ENCODE assay signal across 21 mouse cellular contexts in the genomic region with DNA sequence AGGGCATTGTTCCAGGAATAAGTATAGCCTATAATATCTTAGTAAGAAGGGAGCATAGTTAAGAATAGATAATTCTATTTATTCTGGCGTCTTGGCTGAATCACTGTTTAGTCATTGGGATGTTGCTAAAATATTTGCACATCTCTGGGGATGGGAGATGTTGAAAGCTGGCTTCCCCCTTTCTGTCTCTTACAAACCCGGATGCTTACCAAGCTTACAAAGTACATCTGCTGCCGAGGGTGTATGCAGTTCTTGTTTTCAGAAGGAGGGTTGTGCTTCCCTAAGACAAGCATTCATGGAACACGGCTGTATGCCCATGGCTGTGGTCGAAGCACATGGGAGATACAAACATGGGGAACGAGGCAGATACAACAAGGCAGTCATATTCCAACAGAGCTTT.
DNase-seq lines count a peak whose midpoint lies in the region; ATAC-seq and TF ChIP-seq lines count a peak whose summit lies in the region.
"Had no signal": no experiment of that assay in that cellular context is flagged by ENCODE, and none has a peak within 500 bp of the region (broad histone marks: within the 10 kb centered on the region; RNA-seq: fewer than 3 reads in every experiment).

No protein-coding gene starts in this region.

- ATAC-seq in heart, embryonic 12.5 days (ENCODE audit: insufficient number of reproducible peaks, low FRiP score), result no peak
- ATAC-seq in lung, postnatal 0 days, result no peak
- ATAC-seq: forebrain, embryonic 14.5 days; hindbrain, embryonic 16.5 days; intestine, embryonic 16.5 days; Patski had no signal

- intact Hi-C loops in left cerebral cortex, postnatal 4 days (cut with DNase I), result no loop called here
- intact Hi-C loops in left cerebral cortex, postnatal 14 days (cut with DNase I), result no loop called here

- no peaks in the 10 kb centered on the region for H3K36me3 ChIP-seq in heart, embryonic 12.5 days
- no peaks in the 10 kb centered on the region for H3K36me3 ChIP-seq in lung, postnatal 0 days (ENCODE audit: insufficient read depth, low read length)
- H3K36me3 ChIP-seq: embryonic facial prominence, embryonic 13.5 days; kidney, embryonic 15.5 days; limb, embryonic 15.5 days; liver, embryonic 15.5 days; stomach, embryonic 15.5 days had no signal

- H3K4me1 ChIP-seq in heart, embryonic 12.5 days (replicated peaks), result no peaks in the 10 kb centered on the region
- H3K4me1 ChIP-seq in bone marrow, adult 2 months (ENCODE audit: control insufficient read depth, insufficient read depth, low read length), result no peaks in the 10 kb centered on the region
- no peaks in the 10 kb centered on the region for H3K4me1 ChIP-seq in lung, postnatal 0 days (ENCODE audit: insufficient read depth, low read depth, low read length)
- H3K4me1 ChIP-seq: embryonic facial prominence, embryonic 13.5 days; kidney, embryonic 15.5 days; limb, embryonic 15.5 days; liver, embryonic 15.5 days; stomach, embryonic 15.5 days had no signal

- TF ChIP-seq CTCF in bone marrow, adult 2 months (IDR thresholded peaks at IDR 0.05; ENCODE audit: control insufficient read depth, insufficient read depth, low read length), result no peak
- TF ChIP-seq CTCF in lung, postnatal 0 days (IDR thresholded peaks at IDR 0.05), result no peak

- no peak overlapping the region for H3K4me3 ChIP-seq in heart, embryonic 12.5 days
- H3K4me3 ChIP-seq in bone marrow, adult 2 months (replicated peaks; ENCODE audit: control insufficient read depth, low read depth, low read length), result no peak overlapping the region
- no peak overlapping the region for H3K4me3 ChIP-seq in lung, postnatal 0 days (ENCODE audit: low read depth, low read length)
- H3K4me3 ChIP-seq: embryonic facial prominence, embryonic 13.5 days; kidney, embryonic 15.5 days; limb, embryonic 15.5 days; liver, embryonic 15.5 days; stomach, embryonic 15.5 days had no signal

- TF ChIP-seq EP300 in lung, postnatal 0 days (IDR thresholded peaks at IDR 0.05), result no peak

- DNase-seq in heart, adult 9 months (ENCODE audit: low spot score in 2 of 2), result peak; percentile 3 to 25
- DNase-seq in left cerebral cortex, adult 9 months (ENCODE audit: low spot score in 2 of 2), result peak; percentile 42 to 56
- DNase-seq in left cerebral cortex, postnatal 4 days, result no peak
- DNase-seq in left cerebral cortex, postnatal 14 days (ENCODE audit: low spot score in 2 of 2), result peak; percentile 44
- no peak for DNase-seq in kidney, adult 8-10 months
- no peak for DNase-seq in lung, postnatal 0 days (ENCODE audit: low spot score)
- DNase-seq: adrenal gland, postnatal 10 days; cerebellum, adult 11 months; cerebellum, postnatal 10 days; thymus, adult 2 months had no signal

- TF ChIP-seq POLR2A in bone marrow, adult 2 months (IDR thresholded peaks at IDR 0.05; ENCODE audit: borderline replicate concordance, control insufficient read depth, low read depth, low read length), result no peak

- no peak overlapping the region for H3K27ac ChIP-seq in heart, embryonic 12.5 days (ENCODE audit: poor library complexity, severe bottlenecking)
- peak overlapping the region; percentile 39 for H3K27ac ChIP-seq in bone marrow, adult 2 months (ENCODE audit: control insufficient read depth, insufficient read depth, low read depth, low read length, poor library complexity)
- no peak overlapping the region for H3K27ac ChIP-seq in lung, postnatal 0 days (ENCODE audit: low read length)
- H3K27ac ChIP-seq: embryonic facial prominence, embryonic 13.5 days; kidney, embryonic 15.5 days; limb, embryonic 15.5 days; liver, embryonic 15.5 days; stomach, embryonic 15.5 days had no signal

- no peak overlapping the region for H3K4me2 ChIP-seq in heart, embryonic 12.5 days
- no peak overlapping the region for H3K4me2 ChIP-seq in lung, postnatal 0 days (replicated peaks; ENCODE audit: low read depth, low read length)
- H3K4me2 ChIP-seq: embryonic facial prominence, embryonic 13.5 days; kidney, embryonic 15.5 days; limb, embryonic 15.5 days; liver, embryonic 15.5 days; stomach, embryonic 15.5 days had no signal

- H3K27me3 ChIP-seq in heart, embryonic 12.5 days (replicated peaks), result no peaks in the 10 kb centered on the region
- no peaks in the 10 kb centered on the region for H3K27me3 ChIP-seq in lung, postnatal 0 days (replicated peaks; ENCODE audit: insufficient read depth, low read length)
- H3K27me3 ChIP-seq: embryonic facial prominence, embryonic 13.5 days; kidney, embryonic 15.5 days; limb, embryonic 15.5 days; liver, embryonic 15.5 days; stomach, embryonic 15.5 days had no signal

- whole genome bisulfite sequencing in heart, embryonic 12.5 days, result 55% methylated on average over 6 of the region's 6 CpGs
- 63% methylated on average over 6 of the region's 6 CpGs for WGBS in bone marrow, adult 2 months
- 70% methylated on average over 6 of the region's 6 CpGs for WGBS in lung, postnatal 0 days

- no peaks in the 10 kb centered on the region for H3K9me3 ChIP-seq in heart, embryonic 12.5 days (replicated peaks)
- H3K9me3 ChIP-seq in lung, postnatal 0 days (ENCODE audit: low read length), result no peaks in the 10 kb centered on the region
- H3K9me3 ChIP-seq: embryonic facial prominence, embryonic 13.5 days; kidney, embryonic 15.5 days; limb, embryonic 15.5 days; liver, embryonic 15.5 days; stomach, embryonic 15.5 days had no signal

- H3K9ac ChIP-seq in heart, embryonic 12.5 days, result no peak overlapping the region
- H3K9ac ChIP-seq in lung, postnatal 0 days (replicated peaks; ENCODE audit: low read depth), result no peak overlapping the region
- H3K9ac ChIP-seq: embryonic facial prominence, embryonic 13.5 days; kidney, embryonic 15.5 days; limb, embryonic 15.5 days; liver, embryonic 15.5 days; stomach, embryonic 15.5 days had no signal

Comparison
In these comparisons a context has a peak if more than half of its experiments do, and no peak if none do; other contexts are left out.
1. DNase-seq: peak in heart, adult 9 months (2 of 2), left cerebral cortex, adult 9 months (2 of 2) and left cerebral cortex, postnatal 14 days (2 of 2); none in left cerebral cortex, postnatal 4 days (single experiment), kidney, adult 8-10 months (0 of 2) and lung, postnatal 0 days (single experiment).